Mouse (Mus musculus) hindbrain, embryonic 12.5 days (tissue): ENCODE measurements around the gene Bves. TPM values are rescaled to one million over a fixed set of nuclear protein-coding genes. Genes with fewer than 3 reads are reported as not detected.
"Not testable (repeated sequence)": the region's sequence is repeated elsewhere in the genome, so short reads cannot be mapped to it uniquely, and the experiment has no call there.

Experiments used
- ATAC-seq: fragments of 200-750 bp; cut with Nextera tagmentation; 2 replicates; pipeline ENCODE4 v1.8.0; 2017; ENCODE audit warnings: moderate TSS enrichment; ENCODE audit not compliant: low FRiP score
- H3K27ac ChIP-seq: fragments of 300-500 bp; sonication (generic); 2 replicates; pipeline ENCODE4 v1.5.1; 2016; ENCODE audit warnings: mild to moderate bottlenecking
- H3K27me3 ChIP-seq: fragments of 300-500 bp; sonication (generic); 2 replicates; pipeline ENCODE4 v1.6.1; 2016; ENCODE audit warnings: mild to moderate bottlenecking
- H3K36me3 ChIP-seq: fragments of 300-500 bp; sonication (generic); 2 replicates; pipeline ENCODE4 v1.6.1; 2016; ENCODE audit warnings: mild to moderate bottlenecking
- H3K4me1 ChIP-seq: fragments of 300-500 bp; sonication (generic); 2 replicates; pipeline ENCODE4 v1.6.1; 2016
- H3K4me2 ChIP-seq: fragments of 300-500 bp; sonication (generic); replicated peaks from 2 replicates; pipeline ENCODE4 v1.6.1; 2016; ENCODE audit warnings: mild to moderate bottlenecking
- H3K4me3 ChIP-seq: fragments of 300-500 bp; sonication (generic); 2 replicates; pipeline ENCODE4 v1.5.1; 2016; ENCODE audit warnings: mild to moderate bottlenecking
- H3K9ac ChIP-seq: fragments of 300-500 bp; sonication (generic); 2 replicates; pipeline ENCODE4 v1.6.1; 2016; ENCODE audit warnings: mild to moderate bottlenecking, moderate library complexity
- H3K9me3 ChIP-seq: fragments of 300-500 bp; sonication (generic); replicated peaks from 2 replicates; pipeline ENCODE4 v1.6.1; 2016; ENCODE audit warnings: mild to moderate bottlenecking
- WGBS: fragments of 180-500 bp; shearing (Covaris S2); methylation state at CpG from one replicate; pipeline ENCODE4 v1.1.7; 2016; 5-methylcytosine and 5-hydroxymethylcytosine counted together
- polyA plus RNA-seq: library from polyadenylated mRNA; unstranded; fragments of >200 nt; fragmentation: Nextera tagmentation; extraction: Ambion mirVana; gene quantifications from 2 replicates; pipeline ENCODE4 v1.2.1, GENCODE M21; 2016

Bves gene
- polyA plus RNA-seq, 1 experiment from 2014 or later: 2.7 TPM

GRCm38 (mm10) chr10:45311624-45312023 lies 23.9 kb upstream of the Bves start:
- Histone ChIP-seq H3K36me3 (no peaks in the 10 kb centered on the region), H3K27me3 (no peaks in the 10 kb centered on the region), H3K4me1 (no peaks in the 10 kb centered on the region; the same call in 1 of the 2 replicates), H3K27ac (no peak overlapping the region), H3K9me3 (no peaks in the 10 kb centered on the region), H3K4me3 (no peak overlapping the region), H3K4me2 (no peak overlapping the region), H3K9ac (no peak overlapping the region)
- WGBS: 63% methylated on average over 7 of the region's 7 CpGs
- ATAC-seq: 0 out of 2 replicates have a peak, but pooled peaks have one; percentile 38

- 94% methylated on average over 16 of the region's 16 CpGs for WGBS
- no peak overlapping the region for H3K9ac ChIP-seq
- H3K4me3 ChIP-seq: no peak overlapping the region
- no peak overlapping the region for H3K27ac ChIP-seq
- no peaks in the 10 kb centered on the region for H3K27me3 ChIP-seq
- H3K36me3 ChIP-seq: no peaks in the 10 kb centered on the region
- no peaks in the 10 kb centered on the region for H3K9me3 ChIP-seq
- no peaks in the 10 kb centered on the region; the same call in 1 of the 2 replicates for H3K4me1 ChIP-seq
- ATAC-seq: no peak
- H3K4me2 ChIP-seq: no peak overlapping the region
These were observed 20.7 kb upstream of the Bves start for GRCm38 (mm10) chr10:45314865-45315264.

- Histone ChIP-seq H3K9ac (no peak overlapping the region), H3K4me3 (no peak overlapping the region), H3K27me3 (no peaks in the 10 kb centered on the region), H3K4me2 (no peak overlapping the region), H3K9me3 (no peaks in the 10 kb centered on the region), H3K27ac (no peak overlapping the region), H3K4me1 (peaks cover 1% of the 10 kb centered on the region; the same call in 1 of the 2 replicates), H3K36me3 (no peaks in the 10 kb centered on the region)
- ATAC-seq: no peak
- 90% methylated on average over 5 of the region's 5 CpGs for WGBS
These were observed 16.6 kb upstream of the Bves start for GRCm38 (mm10) chr10:45318922-45319321.

GRCm38 (mm10) chr10:45320296-45320695 lies 15.3 kb upstream of the Bves start:
- no peaks in the 10 kb centered on the region for H3K9me3 ChIP-seq
- H3K27me3 ChIP-seq: no peaks in the 10 kb centered on the region
- H3K4me2 ChIP-seq: no peak overlapping the region
- no peak overlapping the region for H3K4me3 ChIP-seq
- no peaks in the 10 kb centered on the region for H3K36me3 ChIP-seq
- no peak overlapping the region for H3K27ac ChIP-seq
- 34% methylated on average over 3 of the region's 3 CpGs for WGBS
- ATAC-seq: no peak
- H3K9ac ChIP-seq: no peak overlapping the region
- peaks cover 4% of the 10 kb centered on the region; the same call in 1 of the 2 replicates for H3K4me1 ChIP-seq

- no peak overlapping the region for H3K27ac ChIP-seq
- no peaks in the 10 kb centered on the region for H3K36me3 ChIP-seq
- no peak overlapping the region for H3K9ac ChIP-seq
- ATAC-seq: no peak
- peaks cover 4% of the 10 kb centered on the region; the same call in 1 of the 2 replicates for H3K4me1 ChIP-seq
- H3K4me2 ChIP-seq: no peak overlapping the region
- H3K27me3 ChIP-seq: no peaks in the 10 kb centered on the region
- H3K9me3 ChIP-seq: no peaks in the 10 kb centered on the region
- no peak overlapping the region for H3K4me3 ChIP-seq
- WGBS: 49% methylated on average over 1 of the region's 1 CpGs
These were observed 11.4 kb upstream of the Bves start for GRCm38 (mm10) chr10:45324159-45324558.

GRCm38 (mm10) chr10:45328196-45329000 lies 7.2 kb upstream of the Bves start:
- peaks cover 4% of the 10 kb centered on the region; the same call in 1 of the 2 replicates for H3K27me3 ChIP-seq
- no peaks in the 10 kb centered on the region for H3K36me3 ChIP-seq
- no peak overlapping the region for H3K9ac ChIP-seq
- H3K9me3 ChIP-seq: no peaks in the 10 kb centered on the region
- H3K27ac ChIP-seq: no peak overlapping the region
- peaks cover 4% of the 10 kb centered on the region; the same call in 1 of the 2 replicates for H3K4me1 ChIP-seq
- H3K4me2 ChIP-seq: no peak overlapping the region
- no peak overlapping the region for H3K4me3 ChIP-seq
- whole genome bisulfite sequencing: 71% methylated on average over 7 of the region's 7 CpGs
- ATAC-seq: 0 out of 2 replicates have a peak, but pooled peaks have one; percentile 54

- Histone ChIP-seq H3K36me3 (no peaks in the 10 kb centered on the region), H3K9me3 (no peaks in the 10 kb centered on the region), H3K9ac (no peak overlapping the region), H3K27ac (no peak overlapping the region), H3K4me1 (no peaks in the 10 kb centered on the region), H3K27me3 (peaks cover 19% of the 10 kb centered on the region), H3K4me2 (peak overlapping the region; percentile 95), H3K4me3 (no peak overlapping the region; the same call in 1 of the 2 replicates)
- 30% methylated on average over 7 of the region's 7 CpGs for WGBS
- no peak for ATAC-seq
These were observed 647 bp upstream of the Bves start for GRCm38 (mm10) chr10:45334925-45335324.

GRCm38 (mm10) chr10:45339106-45339505 lies 3.5 kb downstream of the Bves start:
- H3K36me3 ChIP-seq: no peaks in the 10 kb centered on the region
- H3K9ac ChIP-seq: no peak overlapping the region
- no peaks in the 10 kb centered on the region for H3K4me1 ChIP-seq
- H3K4me2 ChIP-seq: no peak overlapping the region
- peaks cover 13% of the 10 kb centered on the region for H3K27me3 ChIP-seq
- no peak overlapping the region for H3K4me3 ChIP-seq
- 84% methylated on average over 7 of the region's 7 CpGs for WGBS
- no peaks in the 10 kb centered on the region for H3K9me3 ChIP-seq
- H3K27ac ChIP-seq: no peak overlapping the region
- no peak for ATAC-seq

GRCm38 (mm10) chr10:45344381-45344780 lies 8.8 kb downstream of the Bves start:
- Histone ChIP-seq H3K36me3 (no peaks in the 10 kb centered on the region), H3K27ac (no peak overlapping the region), H3K4me1 (no peaks in the 10 kb centered on the region), H3K9me3 (no peaks in the 10 kb centered on the region), H3K9ac (no peak overlapping the region), H3K4me3 (no peak overlapping the region), H3K27me3 (no peaks in the 10 kb centered on the region), H3K4me2 (no peak overlapping the region)
- no peak for ATAC-seq
- WGBS: 86% methylated on average over 4 of the region's 4 CpGs

GRCm38 (mm10) chr10:45345217-45345616 lies 9.6 kb downstream of the Bves start:
- H3K4me3 ChIP-seq: no peak overlapping the region
- no peaks in the 10 kb centered on the region for H3K36me3 ChIP-seq
- H3K9ac ChIP-seq: no peak overlapping the region
- H3K4me2 ChIP-seq: no peak overlapping the region
- WGBS: 73% methylated on average over 9 of the region's 9 CpGs
- no peak overlapping the region for H3K27ac ChIP-seq
- no peaks in the 10 kb centered on the region for H3K9me3 ChIP-seq
- H3K4me1 ChIP-seq: no peaks in the 10 kb centered on the region
- H3K27me3 ChIP-seq: no peaks in the 10 kb centered on the region
- ATAC-seq: 0 out of 2 replicates have a peak, but pooled peaks have one; percentile 29

GRCm38 (mm10) chr10:45348143-45348542 lies 12.6 kb downstream of the Bves start:
- H3K27ac ChIP-seq, H3K4me1 ChIP-seq, H3K27me3 ChIP-seq, ATAC-seq, H3K4me3 ChIP-seq, H3K9me3 ChIP-seq, H3K36me3 ChIP-seq, H3K9ac ChIP-seq, H3K4me2 ChIP-seq: not testable (repeated sequence)
- WGBS: 86% methylated on average over 3 of the region's 3 CpGs

GRCm38 (mm10) chr10:45356091-45356490 lies 20.5 kb downstream of the Bves start:
- H3K36me3 ChIP-seq: no peaks in the 10 kb centered on the region
- no peak for ATAC-seq
- WGBS: 90% methylated on average over 6 of the region's 6 CpGs
- H3K4me2 ChIP-seq: no peak overlapping the region
- no peak overlapping the region for H3K9ac ChIP-seq
- no peaks in the 10 kb centered on the region for H3K9me3 ChIP-seq
- H3K4me3 ChIP-seq: no peak overlapping the region
- H3K4me1 ChIP-seq: no peaks in the 10 kb centered on the region
- no peak overlapping the region for H3K27ac ChIP-seq
- H3K27me3 ChIP-seq: no peaks in the 10 kb centered on the region

- Histone ChIP-seq H3K4me3 (no peak overlapping the region), H3K9ac (no peak overlapping the region), H3K27me3 (no peaks in the 10 kb centered on the region), H3K4me2 (no peak overlapping the region), H3K27ac (no peak overlapping the region), H3K9me3 (no peaks in the 10 kb centered on the region), H3K4me1 (peaks cover 7% of the 10 kb centered on the region), H3K36me3 (no peaks in the 10 kb centered on the region)
- WGBS: 51% methylated on average over 5 of the region's 5 CpGs
- no peak for ATAC-seq
These were observed 27.8 kb downstream of the Bves start for GRCm38 (mm10) chr10:45363396-45363795.
